ENCODE assay signal across 16 mouse cellular contexts in genomic region chr2:102314068-102314467, GRCm38 (mm10).
"Had no signal": no experiment of that assay in that cellular context is flagged by ENCODE, and none has a peak within 500 bp of the region (broad histone marks: within the 10 kb centered on the region; RNA-seq: fewer than 3 reads in every experiment).

No protein-coding gene starts in this region.

- H3K27me3 ChIP-seq: limb, embryonic 12.5 days; limb, embryonic 15.5 days; liver, embryonic 15.5 days; midbrain, embryonic 12.5 days had no signal

- H3K9ac ChIP-seq: limb, embryonic 12.5 days; limb, embryonic 15.5 days; liver, embryonic 15.5 days; midbrain, embryonic 12.5 days had no signal

- ATAC-seq: midbrain, embryonic 16.5 days had no signal

- H3K4me2 ChIP-seq: limb, embryonic 12.5 days; limb, embryonic 15.5 days; liver, embryonic 11.5 days; liver, embryonic 15.5 days; midbrain, embryonic 12.5 days had no signal

- DNase-seq: kidney, adult 18-20 months; kidney, adult 9 months; kidney, postnatal 14 days; kidney, postnatal 4 days; left cerebral cortex, postnatal 4 days; lung, adult 18-20 months; thymus, adult 2 months; thymus, postnatal 25 days had no signal

- H3K9me3 ChIP-seq: limb, embryonic 12.5 days; limb, embryonic 15.5 days; liver, embryonic 15.5 days; midbrain, embryonic 12.5 days had no signal

- H3K4me1 ChIP-seq: limb, embryonic 15.5 days; liver, embryonic 15.5 days had no signal

- H3K27ac ChIP-seq: limb, embryonic 12.5 days; limb, embryonic 15.5 days; liver, embryonic 15.5 days; macrophage; midbrain, embryonic 12.5 days; stomach, postnatal 0 days had no signal

- H3K4me3 ChIP-seq: limb, embryonic 12.5 days; limb, embryonic 15.5 days; liver, embryonic 15.5 days; midbrain, embryonic 12.5 days had no signal

- H3K36me3 ChIP-seq: limb, embryonic 12.5 days; limb, embryonic 15.5 days; liver, embryonic 15.5 days; midbrain, embryonic 12.5 days had no signal
